Mouse (Mus musculus): Measurements from ENCODE around the gene Ppm1f. TPM values are rescaled to one million over a fixed set of nuclear protein-coding genes. Genes with fewer than 3 reads are reported as not detected.
"Not testable (repeated sequence)": the region's sequence is repeated elsewhere in the genome, so short reads cannot be mapped to it uniquely, and the experiment has no call there.

Gene Ppm1f
- total and polyA plus RNA-seq, 3 experiments = 37.7 to 47.5 (median 43.2) TPM

DNA sequence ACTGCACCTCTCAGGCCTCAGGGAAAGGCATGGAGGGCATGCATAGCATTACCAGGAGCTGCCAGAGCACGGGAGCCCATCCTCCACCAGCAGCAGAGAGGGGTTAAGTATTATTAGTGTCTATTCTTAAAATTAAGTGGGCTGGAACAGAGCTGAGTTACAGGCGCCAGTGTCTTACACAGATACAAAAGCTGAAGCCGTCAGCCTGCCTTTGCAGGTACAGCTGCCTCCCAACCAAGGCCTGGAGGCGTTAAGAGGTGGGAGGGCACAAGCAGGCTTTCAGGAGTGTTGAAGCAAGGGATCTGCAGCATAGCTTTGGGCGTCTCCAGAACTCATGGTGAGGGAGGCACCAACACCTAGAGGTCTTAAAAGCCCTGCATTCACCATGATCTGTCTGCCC lies 30.3 kb downstream of the Ppm1f start:
- TF ChIP-seq CTCF (conservative IDR thresholded peaks at IDR 0.05 in 1 of 2, IDR thresholded peaks at IDR 0.05 in 1 of 2; ENCODE audit: low read depth in 2 of 2, low read length in 2 of 2) (no peak), CHD1 (IDR thresholded peaks at IDR 0.05; ENCODE audit: low read depth, low read length) (no peak), MAFK (IDR thresholded peaks at IDR 0.05; ENCODE audit: insufficient replicate concordance, low read length) (no peak), RCOR1 (conservative IDR thresholded peaks at IDR 0.05; ENCODE audit: low read depth, low read length) (no peak), CHD2 (IDR thresholded peaks at IDR 0.05; ENCODE audit: low read length) (no peak), POLR2A (IDR thresholded peaks at IDR 0.05; ENCODE audit: low read depth, low read length) (no peak)
- H3K36me3 ChIP-seq (replicated peaks in 1 of 2; ENCODE audit: control insufficient read depth in 1 of 2, insufficient read depth in 1 of 2, low read length in 1 of 2) = peaks cover 24 to 68% of the 10 kb centered on the region in 2 experiments
- dilution Hi-C loops (cut with MboI; ENCODE audit: extremely low pct_ligation_motif_present, extremely low pct_unique_long_range_greater_than_20kb, low sequenced_read_pairs) = no loop called here
- H3K9ac ChIP-seq (ENCODE audit: insufficient read depth, low read depth) = no peak overlapping the region
- H3K4me3 ChIP-seq (replicated peaks in 1 of 3; ENCODE audit: low read depth in 2 of 3, low read length in 2 of 3, poor library complexity in 1 of 3) = no peak overlapping the region
- no peak overlapping the region for H3K27ac ChIP-seq (ENCODE audit: insufficient read depth, low read depth)
- no peaks in the 10 kb centered on the region for H3K27me3 ChIP-seq (replicated peaks)
- no peaks in the 10 kb centered on the region for H3K79me2 ChIP-seq (replicated peaks; ENCODE audit: control insufficient read depth, extremely low read depth, insufficient read depth, poor library complexity, severe bottlenecking)
- peaks cover 7 to 23% of the 10 kb centered on the region in 2 experiments for H3K4me1 ChIP-seq (ENCODE audit: control insufficient read depth in 1 of 2, insufficient read depth in 2 of 2)
- H3K4me2 ChIP-seq (ENCODE audit: insufficient read depth, low read depth, poor library complexity, severe bottlenecking) = no peak overlapping the region
- H3K9me3 ChIP-seq (replicated peaks; ENCODE audit: low read length) = no peaks in the 10 kb centered on the region
- in situ Hi-C loops (cut with MboI; ENCODE audit: low pct_ligation_motif_present, low pct_unique_long_range_greater_than_20kb, low sequenced_read_pairs) = loop anchor here (5.0 to 10.0 kb wide), 2 partner anchors 51 to 148 kb away; no protein-coding TSS in a partner anchor
- no peak for DNase-seq (ENCODE audit: extremely low read depth)

- H3K27me3 ChIP-seq (replicated peaks); H3K4me2 ChIP-seq (ENCODE audit: insufficient read depth, low read depth, poor library complexity, severe bottlenecking); H3K27ac ChIP-seq (ENCODE audit: insufficient read depth, low read depth); dilution Hi-C loops (cut with MboI; ENCODE audit: extremely low pct_ligation_motif_present, extremely low pct_unique_long_range_greater_than_20kb, low sequenced_read_pairs); H3K4me3 ChIP-seq (replicated peaks in 1 of 3; ENCODE audit: low read depth in 2 of 3, low read length in 2 of 3, poor library complexity in 1 of 3); DNase-seq (ENCODE audit: extremely low read depth); H3K9ac ChIP-seq (ENCODE audit: insufficient read depth, low read depth); H3K9me3 ChIP-seq (replicated peaks; ENCODE audit: low read length); H3K79me2 ChIP-seq (replicated peaks; ENCODE audit: control insufficient read depth, extremely low read depth, insufficient read depth, poor library complexity, severe bottlenecking): not testable (repeated sequence)
- H3K36me3 ChIP-seq (replicated peaks in 1 of 2; ENCODE audit: control insufficient read depth in 1 of 2, insufficient read depth in 1 of 2, low read length in 1 of 2) = peaks cover 10 to 45% of the 10 kb centered on the region in 2 experiments
- H3K4me1 ChIP-seq (ENCODE audit: control insufficient read depth in 1 of 2, insufficient read depth in 2 of 2) = peaks cover 7 to 20% of the 10 kb centered on the region in 2 experiments
- in situ Hi-C loops (cut with MboI; ENCODE audit: low pct_ligation_motif_present, low pct_unique_long_range_greater_than_20kb, low sequenced_read_pairs) = loop anchor here (5.0 to 10.0 kb wide), 2 partner anchors 48 to 146 kb away; no protein-coding TSS in a partner anchor
These were observed 32.6 kb downstream of the Ppm1f start for GRCm38 (mm10) chr16:16928908-16929307.

DNA sequence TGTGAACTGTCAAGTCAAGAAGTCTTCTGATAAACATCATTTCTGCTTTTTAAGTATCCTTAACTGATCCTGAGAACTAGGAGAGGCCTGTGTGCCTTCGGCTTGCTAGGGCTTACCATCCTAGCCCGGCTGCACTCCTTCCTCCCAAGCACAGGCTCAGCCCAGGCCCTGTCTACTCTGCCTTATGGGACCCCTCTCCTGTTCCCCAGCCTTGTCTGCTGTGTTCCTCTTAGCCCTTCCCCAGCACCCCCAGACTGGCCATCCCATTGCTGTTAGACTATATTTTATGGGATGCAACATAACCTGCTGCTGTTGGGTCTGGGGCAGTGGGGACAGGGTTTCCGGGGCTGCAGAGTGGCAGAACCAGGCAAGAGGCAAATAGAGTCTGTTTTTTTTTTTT lies 34.1 kb downstream of the Ppm1f start:
- dilution Hi-C loops (cut with MboI; ENCODE audit: extremely low pct_ligation_motif_present, extremely low pct_unique_long_range_greater_than_20kb, low sequenced_read_pairs) = no loop called here
- TF ChIP-seq ETS1 (conservative IDR thresholded peaks at IDR 0.05; ENCODE audit: low read depth, low read length) = no peak
- TF ChIP-seq CHD1 (IDR thresholded peaks at IDR 0.05; ENCODE audit: low read depth, low read length) = no peak
- TF ChIP-seq IRF4 (IDR thresholded peaks at IDR 0.05; ENCODE audit: low read depth, low read length) = no peak
- TF ChIP-seq SIN3A (IDR thresholded peaks at IDR 0.05; ENCODE audit: low read length) = no peak
- TF ChIP-seq NELFE (IDR thresholded peaks at IDR 0.05; ENCODE audit: low read depth, low read length) = no peak
- no peak for TF ChIP-seq MXI1 (IDR thresholded peaks at IDR 0.05; ENCODE audit: low read depth, low read length)
- TF ChIP-seq JUN (IDR thresholded peaks at IDR 0.05; ENCODE audit: insufficient read depth, low read depth, low read length) = no peak
- TF ChIP-seq TCF12 (IDR thresholded peaks at IDR 0.05; ENCODE audit: low read depth, low read length) = no peak
- TF ChIP-seq SMC3 (IDR thresholded peaks at IDR 0.05; ENCODE audit: low read depth, low read length) = no peak
- no peak for TF ChIP-seq ELF1 (IDR thresholded peaks at IDR 0.05; ENCODE audit: low read depth, low read length)
- TF ChIP-seq MYC (IDR thresholded peaks at IDR 0.05; ENCODE audit: low read depth, low read length) = no peak
- TF ChIP-seq E2F4 (IDR thresholded peaks at IDR 0.05; ENCODE audit: insufficient replicate concordance, low read depth, low read length) = no peak
- no peak for TF ChIP-seq KAT2A (IDR thresholded peaks at IDR 0.05; ENCODE audit: insufficient replicate concordance, low read length)
- no peak for TF ChIP-seq GABPA (IDR thresholded peaks at IDR 0.05; ENCODE audit: insufficient replicate concordance, low read depth, low read length)
- TF ChIP-seq JUND (conservative IDR thresholded peaks at IDR 0.05; ENCODE audit: low read depth, low read length) = no peak
- Histone ChIP-seq H3K4me1 (ENCODE audit: control insufficient read depth in 1 of 2, insufficient read depth in 2 of 2) (peaks cover 7 to 20% of the 10 kb centered on the region in 2 experiments), H3K4me2 (ENCODE audit: insufficient read depth, low read depth, poor library complexity, severe bottlenecking) (no peak overlapping the region), H3K27ac (ENCODE audit: insufficient read depth, low read depth) (no peak overlapping the region), H3K36me3 (replicated peaks in 1 of 2; ENCODE audit: control insufficient read depth in 1 of 2, insufficient read depth in 1 of 2, low read length in 1 of 2) (peaks cover 0 to 32% of the 10 kb centered on the region in 2 experiments), H3K79me2 (replicated peaks; ENCODE audit: control insufficient read depth, extremely low read depth, insufficient read depth, poor library complexity, severe bottlenecking) (no peaks in the 10 kb centered on the region), H3K27me3 (replicated peaks) (no peaks in the 10 kb centered on the region), H3K4me3 (replicated peaks in 1 of 3; ENCODE audit: low read depth in 2 of 3, low read length in 2 of 3, poor library complexity in 1 of 3) (no peak overlapping the region), H3K9me3 (replicated peaks; ENCODE audit: low read length) (peaks cover 6% of the 10 kb centered on the region), H3K9ac (ENCODE audit: insufficient read depth, low read depth) (no peak overlapping the region)
- in situ Hi-C loops (cut with MboI; ENCODE audit: low pct_ligation_motif_present, low pct_unique_long_range_greater_than_20kb, low sequenced_read_pairs) = no loop called here
- no peak for DNase-seq (ENCODE audit: extremely low read depth)
